Mouse (Mus musculus): Measurements from ENCODE around the gene Nipal3. TPM values are rescaled to one million over a fixed set of nuclear protein-coding genes. Genes with fewer than 3 reads are reported as not detected.

The Nipal3 gene
- polyA plus RNA-seq, 1 experiment from 2014 or later = 7.2 TPM

- ATAC-seq (ENCODE audit: low FRiP score) = no peak
- H3K4me3 ChIP-seq (replicated peaks; ENCODE audit: low read length) = no peak overlapping the region
- no peak for DNase-seq (ENCODE audit: low spot score)
- H3K9ac ChIP-seq = no peak overlapping the region
- H3K27me3 ChIP-seq (ENCODE audit: control insufficient read depth, insufficient read depth, low read length) = no peaks in the 10 kb centered on the region
- no peak overlapping the region for H3K27ac ChIP-seq
- no peaks in the 10 kb centered on the region for H3K4me1 ChIP-seq (replicated peaks; ENCODE audit: control insufficient read depth, insufficient read depth, low read length)
- no peaks in the 10 kb centered on the region for H3K36me3 ChIP-seq (replicated peaks; ENCODE audit: control insufficient read depth, insufficient read depth)
- H3K9me3 ChIP-seq (ENCODE audit: control insufficient read depth, low read length) = no peaks in the 10 kb centered on the region
- H3K4me2 ChIP-seq (replicated peaks) = no peak overlapping the region
- WGBS = 74% methylated on average over 6 of the region's 6 CpGs
Measured at GRCm38 (mm10) chr4:135453164-135453563, 41.7 kb downstream of the Nipal3 start.

- H3K27ac ChIP-seq = no peak overlapping the region
- H3K9me3 ChIP-seq (ENCODE audit: control insufficient read depth, low read length) = no peaks in the 10 kb centered on the region
- ATAC-seq (ENCODE audit: low FRiP score) (no peak), DNase-seq (ENCODE audit: low spot score) (no peak)
- no peaks in the 10 kb centered on the region for H3K27me3 ChIP-seq (ENCODE audit: control insufficient read depth, insufficient read depth, low read length)
- WGBS = 51% methylated on average over 18 of the region's 18 CpGs
- H3K9ac ChIP-seq = no peak overlapping the region
- H3K4me1 ChIP-seq (replicated peaks; ENCODE audit: control insufficient read depth, insufficient read depth, low read length) = no peaks in the 10 kb centered on the region
- peak overlapping the region; percentile 12; the same call in 1 of the 2 replicates for H3K4me2 ChIP-seq (replicated peaks)
- no peak overlapping the region for H3K4me3 ChIP-seq (replicated peaks; ENCODE audit: low read length)
- H3K36me3 ChIP-seq (replicated peaks; ENCODE audit: control insufficient read depth, insufficient read depth) = no peaks in the 10 kb centered on the region
Measured at GRCm38 (mm10) chr4:135451360-135452015, 43.4 kb downstream of the Nipal3 start.

GRCm38 (mm10) chr4:135442473-135442872, 52.4 kb downstream of the Nipal3 start:
- H3K4me1 ChIP-seq (replicated peaks; ENCODE audit: control insufficient read depth, insufficient read depth, low read length) = peaks cover 5% of the 10 kb centered on the region; the same call in 1 of the 2 replicates
- no peak overlapping the region for H3K9ac ChIP-seq
- H3K4me3 ChIP-seq (replicated peaks; ENCODE audit: low read length) = no peak overlapping the region
- no peak overlapping the region for H3K4me2 ChIP-seq (replicated peaks)
- H3K36me3 ChIP-seq (replicated peaks; ENCODE audit: control insufficient read depth, insufficient read depth) = no peaks in the 10 kb centered on the region
- no peak for ATAC-seq (ENCODE audit: low FRiP score)
- no peak overlapping the region for H3K27ac ChIP-seq
- 79% methylated on average over 5 of the region's 5 CpGs for WGBS
- H3K9me3 ChIP-seq (ENCODE audit: control insufficient read depth, low read length) = no peaks in the 10 kb centered on the region
- H3K27me3 ChIP-seq (ENCODE audit: control insufficient read depth, insufficient read depth, low read length) = no peaks in the 10 kb centered on the region
- DNase-seq (ENCODE audit: low spot score) = no peak

- no peak overlapping the region for H3K27ac ChIP-seq
- no peak overlapping the region for H3K9ac ChIP-seq
- no peaks in the 10 kb centered on the region for H3K27me3 ChIP-seq (ENCODE audit: control insufficient read depth, insufficient read depth, low read length)
- no peak overlapping the region for H3K4me2 ChIP-seq (replicated peaks)
- no peaks in the 10 kb centered on the region for H3K9me3 ChIP-seq (ENCODE audit: control insufficient read depth, low read length)
- DNase-seq (ENCODE audit: low spot score) = no peak
- H3K4me3 ChIP-seq (replicated peaks; ENCODE audit: low read length) = no peak overlapping the region
- no peaks in the 10 kb centered on the region for H3K36me3 ChIP-seq (replicated peaks; ENCODE audit: control insufficient read depth, insufficient read depth)
- no peak for ATAC-seq (ENCODE audit: low FRiP score)
- 61% methylated on average over 9 of the region's 9 CpGs for WGBS
- peaks cover 5% of the 10 kb centered on the region; the same call in 1 of the 2 replicates for H3K4me1 ChIP-seq (replicated peaks; ENCODE audit: control insufficient read depth, insufficient read depth, low read length)
Measured at GRCm38 (mm10) chr4:135439904-135440522, 54.8 kb downstream of the Nipal3 start.

GRCm38 (mm10) chr4:135439188-135439647, 55.6 kb downstream of the Nipal3 start:
- Histone ChIP-seq H3K9ac (no peak overlapping the region), H3K27me3 (ENCODE audit: control insufficient read depth, insufficient read depth, low read length) (no peaks in the 10 kb centered on the region), H3K4me2 (replicated peaks) (peak overlapping the region; percentile 21), H3K36me3 (replicated peaks; ENCODE audit: control insufficient read depth, insufficient read depth) (no peaks in the 10 kb centered on the region), H3K27ac (no peak overlapping the region), H3K4me1 (replicated peaks; ENCODE audit: control insufficient read depth, insufficient read depth, low read length) (peaks cover 8% of the 10 kb centered on the region; the same call in 1 of the 2 replicates), H3K9me3 (ENCODE audit: control insufficient read depth, low read length) (no peaks in the 10 kb centered on the region), H3K4me3 (replicated peaks; ENCODE audit: low read length) (no peak overlapping the region)
- ATAC-seq (ENCODE audit: low FRiP score) (no peak), DNase-seq (ENCODE audit: low spot score) (no peak)
- WGBS = 4% methylated on average over 15 of the region's 15 CpGs

- Histone ChIP-seq H3K27me3 (ENCODE audit: control insufficient read depth, insufficient read depth, low read length) (no peaks in the 10 kb centered on the region), H3K27ac (no peak overlapping the region), H3K36me3 (replicated peaks; ENCODE audit: control insufficient read depth, insufficient read depth) (no peaks in the 10 kb centered on the region), H3K9ac (no peak overlapping the region), H3K4me3 (replicated peaks; ENCODE audit: low read length) (no peak overlapping the region), H3K9me3 (ENCODE audit: control insufficient read depth, low read length) (no peaks in the 10 kb centered on the region), H3K4me1 (replicated peaks; ENCODE audit: control insufficient read depth, insufficient read depth, low read length) (peaks cover 8% of the 10 kb centered on the region), H3K4me2 (replicated peaks) (no peak overlapping the region)
- ATAC-seq (ENCODE audit: low FRiP score) (no peak), DNase-seq (ENCODE audit: low spot score) (no peak)
Measured at GRCm38 (mm10) chr4:135437924-135438323, 56.9 kb downstream of the Nipal3 start.

- Histone ChIP-seq H3K27me3 (ENCODE audit: control insufficient read depth, insufficient read depth, low read length) (no peaks in the 10 kb centered on the region), H3K4me2 (replicated peaks) (no peak overlapping the region), H3K9me3 (ENCODE audit: control insufficient read depth, low read length) (no peaks in the 10 kb centered on the region), H3K27ac (no peak overlapping the region), H3K4me1 (replicated peaks; ENCODE audit: control insufficient read depth, insufficient read depth, low read length) (peaks cover 11% of the 10 kb centered on the region), H3K36me3 (replicated peaks; ENCODE audit: control insufficient read depth, insufficient read depth) (no peaks in the 10 kb centered on the region), H3K9ac (no peak overlapping the region), H3K4me3 (replicated peaks; ENCODE audit: low read length) (no peak overlapping the region)
- DNase-seq (ENCODE audit: low spot score) (no peak), ATAC-seq (ENCODE audit: low FRiP score) (no peak)
- WGBS = 64% methylated on average over 13 of the region's 13 CpGs
Measured at GRCm38 (mm10) chr4:135436291-135436690, 58.5 kb downstream of the Nipal3 start.

GRCm38 (mm10) chr4:135434395-135434789, 60.4 kb downstream of the Nipal3 start:
- Histone ChIP-seq H3K4me3 (replicated peaks; ENCODE audit: low read length) (peak overlapping the region; percentile 77), H3K27me3 (ENCODE audit: control insufficient read depth, insufficient read depth, low read length) (no peaks in the 10 kb centered on the region), H3K9ac (peak overlapping the region; percentile 72), H3K4me2 (replicated peaks) (peak overlapping the region; percentile 96), H3K9me3 (ENCODE audit: control insufficient read depth, low read length) (no peaks in the 10 kb centered on the region), H3K36me3 (replicated peaks; ENCODE audit: control insufficient read depth, insufficient read depth) (no peaks in the 10 kb centered on the region), H3K4me1 (replicated peaks; ENCODE audit: control insufficient read depth, insufficient read depth, low read length) (peaks cover 10% of the 10 kb centered on the region), H3K27ac (peak overlapping the region; percentile 83)
- 21% methylated on average over 11 of the region's 11 CpGs for WGBS
- ATAC-seq (ENCODE audit: low FRiP score) = peak; percentile 21; the same call in 1 of the 2 replicates
- DNase-seq (ENCODE audit: low spot score) = peak; percentile 45

GRCm38 (mm10) chr4:135433443-135434394, 61.1 kb downstream of the Nipal3 start, which contains the start of gene Rcan3:
Rcan3 (minus strand) TSS chr4:135433853.
- Histone ChIP-seq H3K27me3 (ENCODE audit: control insufficient read depth, insufficient read depth, low read length) (no peaks in the 10 kb centered on the region), H3K4me3 (replicated peaks; ENCODE audit: low read length) (peak within 1 kb of the TSS; percentile 77), H3K27ac (peak within 1 kb of the TSS; percentile 83), H3K4me2 (replicated peaks) (peak within 1 kb of the TSS; percentile 96), H3K4me1 (replicated peaks; ENCODE audit: control insufficient read depth, insufficient read depth, low read length) (peaks cover 7% of the 10 kb centered on the region), H3K9ac (peak within 1 kb of the TSS; percentile 87), H3K36me3 (replicated peaks; ENCODE audit: control insufficient read depth, insufficient read depth) (no peaks in the 10 kb centered on the region), H3K9me3 (ENCODE audit: control insufficient read depth, low read length) (no peaks in the 10 kb centered on the region)
- WGBS = under 1% methylated on average over 55 of the region's 79 CpGs
- ATAC-seq (ENCODE audit: low FRiP score) = peak; percentile 87
- DNase-seq (ENCODE audit: low spot score) = peak; percentile 82

All from hindbrain, embryonic 14.5 days (tissue).